Mouse (Mus musculus): ENCODE results near the gene Mboat2. TPM values are rescaled to one million over a fixed set of nuclear protein-coding genes. Genes with fewer than 3 reads are reported as not detected.

The Mboat2 gene
- polyA plus RNA-seq, 1 experiment from 2014 or later = 58.3 TPM

GRCm38 (mm10) chr12:24958526-24958925, 127.8 kb downstream of the Mboat2 start:
- Histone ChIP-seq H3K9me3 (ENCODE audit: control insufficient read depth, low read length) (no peaks in the 10 kb centered on the region), H3K27ac (ENCODE audit: low read depth, low read length) (no peak overlapping the region), H3K9ac (ENCODE audit: low read length) (no peak overlapping the region), H3K4me2 (no peak overlapping the region), H3K4me3 (ENCODE audit: low read depth, low read length) (no peak overlapping the region), H3K36me3 (ENCODE audit: control insufficient read depth, insufficient read depth, low read length) (no peaks in the 10 kb centered on the region), H3K4me1 (ENCODE audit: control insufficient read depth, insufficient read depth, low read length) (no peaks in the 10 kb centered on the region), H3K27me3 (ENCODE audit: control insufficient read depth, insufficient read depth, low read length) (no peaks in the 10 kb centered on the region)
- no peak for ATAC-seq (ENCODE audit: low FRiP score)
- WGBS = 91% methylated on average over 3 of the region's 3 CpGs
- no peak for DNase-seq (ENCODE audit: low spot score, missing footprints)

- Histone ChIP-seq H3K4me2 (no peak overlapping the region), H3K4me3 (ENCODE audit: low read depth, low read length) (no peak overlapping the region), H3K4me1 (ENCODE audit: control insufficient read depth, insufficient read depth, low read length) (no peaks in the 10 kb centered on the region)
Observed at GRCm38 (mm10) chr12:24961821-24962220, 131.1 kb downstream of the Mboat2 start.

GRCm38 (mm10) chr12:24962362-24962967, 131.8 kb downstream of the Mboat2 start:
- H3K9ac ChIP-seq (ENCODE audit: low read length) = no peak overlapping the region
- WGBS = 84% methylated on average over 11 of the region's 11 CpGs
- no peak for ATAC-seq (ENCODE audit: low FRiP score)
- no peak overlapping the region for H3K4me3 ChIP-seq (ENCODE audit: low read depth, low read length)
- no peaks in the 10 kb centered on the region for H3K9me3 ChIP-seq (ENCODE audit: control insufficient read depth, low read length)
- H3K4me2 ChIP-seq = no peak overlapping the region
- no peaks in the 10 kb centered on the region for H3K36me3 ChIP-seq (ENCODE audit: control insufficient read depth, insufficient read depth, low read length)
- no peaks in the 10 kb centered on the region for H3K4me1 ChIP-seq (ENCODE audit: control insufficient read depth, insufficient read depth, low read length)
- no peaks in the 10 kb centered on the region for H3K27me3 ChIP-seq (ENCODE audit: control insufficient read depth, insufficient read depth, low read length)
- DNase-seq (ENCODE audit: low spot score, missing footprints) = no peak
- no peak overlapping the region for H3K27ac ChIP-seq (ENCODE audit: low read depth, low read length)

More at GRCm38 (mm10) chr12:24961821-24962220, 131.1 kb downstream of the Mboat2 start:
- H3K27ac ChIP-seq (ENCODE audit: low read depth, low read length) = no peak overlapping the region
- ATAC-seq (ENCODE audit: low FRiP score) = no peak
- DNase-seq (ENCODE audit: low spot score, missing footprints) = no peak
- no peaks in the 10 kb centered on the region for H3K9me3 ChIP-seq (ENCODE audit: control insufficient read depth, low read length)
- no peaks in the 10 kb centered on the region for H3K27me3 ChIP-seq (ENCODE audit: control insufficient read depth, insufficient read depth, low read length)
- 93% methylated on average over 7 of the region's 7 CpGs for WGBS
- H3K9ac ChIP-seq (ENCODE audit: low read length) = no peak overlapping the region
- no peaks in the 10 kb centered on the region for H3K36me3 ChIP-seq (ENCODE audit: control insufficient read depth, insufficient read depth, low read length)

GRCm38 (mm10) chr12:24963393-24964022, 132.8 kb downstream of the Mboat2 start:
- no peak for ATAC-seq (ENCODE audit: low FRiP score)
- Histone ChIP-seq H3K27ac (ENCODE audit: low read depth, low read length) (no peak overlapping the region), H3K4me1 (ENCODE audit: control insufficient read depth, insufficient read depth, low read length) (no peaks in the 10 kb centered on the region), H3K4me2 (no peak overlapping the region), H3K4me3 (ENCODE audit: low read depth, low read length) (no peak overlapping the region), H3K36me3 (ENCODE audit: control insufficient read depth, insufficient read depth, low read length) (no peaks in the 10 kb centered on the region), H3K9me3 (ENCODE audit: control insufficient read depth, low read length) (no peaks in the 10 kb centered on the region), H3K9ac (ENCODE audit: low read length) (no peak overlapping the region), H3K27me3 (ENCODE audit: control insufficient read depth, insufficient read depth, low read length) (no peaks in the 10 kb centered on the region)
- WGBS = 79% methylated on average over 13 of the region's 13 CpGs
- no peak for DNase-seq (ENCODE audit: low spot score, missing footprints)

GRCm38 (mm10) chr12:24965406-24965805, 134.7 kb downstream of the Mboat2 start:
- H3K4me3 ChIP-seq (ENCODE audit: low read depth, low read length) = no peak overlapping the region
- H3K36me3 ChIP-seq (ENCODE audit: control insufficient read depth, insufficient read depth, low read length) = no peaks in the 10 kb centered on the region
- no peak overlapping the region for H3K4me2 ChIP-seq
- no peak overlapping the region for H3K27ac ChIP-seq (ENCODE audit: low read depth, low read length)
- ATAC-seq (ENCODE audit: low FRiP score) = no peak
- DNase-seq (ENCODE audit: low spot score, missing footprints) = no peak
- H3K4me1 ChIP-seq (ENCODE audit: control insufficient read depth, insufficient read depth, low read length) = no peaks in the 10 kb centered on the region
- no peaks in the 10 kb centered on the region for H3K9me3 ChIP-seq (ENCODE audit: control insufficient read depth, low read length)
- WGBS = 86% methylated on average over 6 of the region's 6 CpGs
- no peak overlapping the region for H3K9ac ChIP-seq (ENCODE audit: low read length)
- H3K27me3 ChIP-seq (ENCODE audit: control insufficient read depth, insufficient read depth, low read length) = no peaks in the 10 kb centered on the region

GRCm38 (mm10) chr12:24966046-24966445, 135.4 kb downstream of the Mboat2 start:
- ATAC-seq (ENCODE audit: low FRiP score) (no peak), DNase-seq (ENCODE audit: low spot score, missing footprints) (no peak)
- H3K9me3 ChIP-seq (ENCODE audit: control insufficient read depth, low read length) = no peaks in the 10 kb centered on the region
- no peaks in the 10 kb centered on the region for H3K27me3 ChIP-seq (ENCODE audit: control insufficient read depth, insufficient read depth, low read length)
- H3K27ac ChIP-seq (ENCODE audit: low read depth, low read length) = no peak overlapping the region
- whole genome bisulfite sequencing = 90% methylated on average over 2 of the region's 2 CpGs
- no peaks in the 10 kb centered on the region for H3K36me3 ChIP-seq (ENCODE audit: control insufficient read depth, insufficient read depth, low read length)
- H3K9ac ChIP-seq (ENCODE audit: low read length) = no peak overlapping the region
- H3K4me2 ChIP-seq = no peak overlapping the region
- no peaks in the 10 kb centered on the region for H3K4me1 ChIP-seq (ENCODE audit: control insufficient read depth, insufficient read depth, low read length)
- no peak overlapping the region for H3K4me3 ChIP-seq (ENCODE audit: low read depth, low read length)

- no peak overlapping the region for H3K9ac ChIP-seq (ENCODE audit: low read length)
- H3K9me3 ChIP-seq (ENCODE audit: control insufficient read depth, low read length) = no peaks in the 10 kb centered on the region
- ATAC-seq (ENCODE audit: low FRiP score) (no peak), DNase-seq (ENCODE audit: low spot score, missing footprints) (no peak)
- no peaks in the 10 kb centered on the region for H3K27me3 ChIP-seq (ENCODE audit: control insufficient read depth, insufficient read depth, low read length)
- H3K4me1 ChIP-seq (ENCODE audit: control insufficient read depth, insufficient read depth, low read length) = no peaks in the 10 kb centered on the region; the same call in 1 of the 2 replicates
- H3K36me3 ChIP-seq (ENCODE audit: control insufficient read depth, insufficient read depth, low read length) = no peaks in the 10 kb centered on the region
- no peak overlapping the region for H3K4me2 ChIP-seq
- 88% methylated on average over 5 of the region's 5 CpGs for whole genome bisulfite sequencing
- H3K4me3 ChIP-seq (ENCODE audit: low read depth, low read length) = no peak overlapping the region
- no peak overlapping the region for H3K27ac ChIP-seq (ENCODE audit: low read depth, low read length)
Observed at GRCm38 (mm10) chr12:24971490-24972200, 141.0 kb downstream of the Mboat2 start.

- WGBS = 77% methylated on average over 8 of the region's 8 CpGs
Observed at GRCm38 (mm10) chr12:24972371-24973350, 142.0 kb downstream of the Mboat2 start.

More at GRCm38 (mm10) chr12:24972371-24973350, 142.0 kb downstream of the Mboat2 start:
- Histone ChIP-seq H3K36me3 (ENCODE audit: control insufficient read depth, insufficient read depth, low read length) (no peaks in the 10 kb centered on the region), H3K4me3 (ENCODE audit: low read depth, low read length) (no peak overlapping the region), H3K27me3 (ENCODE audit: control insufficient read depth, insufficient read depth, low read length) (no peaks in the 10 kb centered on the region), H3K9ac (ENCODE audit: low read length) (no peak overlapping the region), H3K9me3 (ENCODE audit: control insufficient read depth, low read length) (no peaks in the 10 kb centered on the region), H3K27ac (ENCODE audit: low read depth, low read length) (no peak overlapping the region), H3K4me1 (ENCODE audit: control insufficient read depth, insufficient read depth, low read length) (no peaks in the 10 kb centered on the region; the same call in 1 of the 2 replicates), H3K4me2 (no peak overlapping the region)
- no peak for ATAC-seq (ENCODE audit: low FRiP score)
- no peak for DNase-seq (ENCODE audit: low spot score, missing footprints)
